Mouse (Mus musculus) CH12.LX (cell line): ENCODE measurements around the gene BC030499.

Source experiments
- BHLHE40 ChIP-seq: IDR thresholded peaks from 2 replicates; pipeline ENCODE4 v1.6.1; 2011; ENCODE audit warnings: mild to moderate bottlenecking, low read depth, low read length, improper control_type of control experiment
- CHD2 ChIP-seq: IDR thresholded peaks from 2 replicates; pipeline ENCODE4 v1.6.1; 2011; ENCODE audit warnings: low read length, improper control_type of control experiment
- CTCF ChIP-seq, 2 experiments: IDR thresholded peaks in 1 of 2; conservative IDR thresholded peaks in 1 of 2; 2 replicates each; pipeline ENCODE4 v1.5.1; 2011 to 2012; ENCODE audit warnings: low read depth in 2 of 2, low read length in 2 of 2, improper control_type of control experiment in 1 of 2, inconsistent platforms in 1 of 2, mild to moderate bottlenecking in 1 of 2, moderate library complexity in 1 of 2
- MAFK ChIP-seq: IDR thresholded peaks from 2 replicates; pipeline ENCODE4 v1.6.1; 2011; ENCODE audit warnings: low read length, improper control_type of control experiment; ENCODE audit not compliant: insufficient replicate concordance
- MAX ChIP-seq: IDR thresholded peaks from 2 replicates; pipeline ENCODE4 v1.6.1; 2011; ENCODE audit warnings: low read length, improper control_type of control experiment
- NRF1 ChIP-seq: IDR thresholded peaks from 2 replicates; pipeline ENCODE4 v1.6.1; 2014; ENCODE audit warnings: low read depth, mild to moderate bottlenecking, inconsistent platforms, low read length, improper control_type of control experiment, moderate library complexity
- POLR2A ChIP-seq: IDR thresholded peaks from 2 replicates; pipeline ENCODE4 v1.6.1; 2011; ENCODE audit warnings: low read depth, mild to moderate bottlenecking, improper control_type of control experiment, low read length
- POLR2AphosphoS2 ChIP-seq: IDR thresholded peaks from 2 replicates; pipeline ENCODE4 v1.6.1; 2011; ENCODE audit warnings: low read depth, low read length, improper control_type of control experiment
- RCOR1 ChIP-seq: conservative IDR thresholded peaks from 2 replicates; pipeline ENCODE4 v1.6.1; 2012; ENCODE audit warnings: low read depth, mild to moderate bottlenecking, inconsistent platforms, low read length, improper control_type of control experiment
- TBP ChIP-seq: conservative IDR thresholded peaks from 2 replicates; pipeline ENCODE4 v1.6.1; 2011; ENCODE audit warnings: low read depth, low read length, improper control_type of control experiment
- UBTF ChIP-seq: IDR thresholded peaks from 2 replicates; pipeline ENCODE4 v1.6.1; 2012; ENCODE audit warnings: low read depth, mild to moderate bottlenecking, inconsistent platforms, low read length, improper control_type of control experiment, moderate library complexity
- ZC3H11A ChIP-seq: IDR thresholded peaks from 2 replicates; pipeline ENCODE4 v1.6.1; 2012; ENCODE audit warnings: low read depth, mild to moderate bottlenecking, inconsistent platforms, low read length, improper control_type of control experiment

DNA sequence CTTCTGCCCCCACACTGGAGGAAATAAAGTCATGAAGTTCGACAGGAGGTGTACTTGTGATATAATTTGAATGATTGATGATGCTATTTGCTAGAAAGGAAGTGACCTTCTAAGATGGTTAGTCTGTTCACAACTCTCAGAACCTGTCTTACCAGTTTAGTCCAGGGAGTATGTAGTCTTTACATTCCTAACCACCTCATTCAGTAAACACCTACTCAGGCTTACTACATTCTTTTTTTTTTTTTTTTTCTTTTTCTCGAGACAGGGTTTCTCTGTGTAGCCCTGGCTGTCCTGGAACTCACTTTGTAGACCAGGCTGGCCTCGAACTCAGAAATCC, 43.7 kb upstream of the BC030499 start:
- TF ChIP-seq POLR2AphosphoS2 (no peak), UBTF (no peak), MAFK (no peak), RCOR1 (no peak), MAX (no peak), CHD2 (no peak), CTCF (conservative IDR thresholded peaks at IDR 0.05 in 1 of 2, IDR thresholded peaks at IDR 0.05 in 1 of 2; ENCODE audit: low read depth in 2 of 2, low read length in 2 of 2) (no peak), NRF1 (no peak), BHLHE40 (no peak), POLR2A (no peak), TBP (no peak), ZC3H11A (no peak)
